Mouse (Mus musculus) ES-E14 (cell line): ENCODE measurements around the gene Cd300lb. TPM values are rescaled to one million over a fixed set of nuclear protein-coding genes. Genes with fewer than 3 reads are reported as not detected.

Experiments used
- DNase-seq: peaks from one replicate; pipeline ENCODE4 v3.0.0-alpha.2; 2013; ENCODE audit warnings: low read depth, low spot score
- H3K27ac ChIP-seq: 2 replicates; pipeline ENCODE4 v1.5.1; 2012; ENCODE audit warnings: low read depth, mild to moderate bottlenecking, low read length, moderate library complexity, mixed read lengths; ENCODE audit not compliant: poor library complexity, insufficient read depth, severe bottlenecking
- H3K36me3 ChIP-seq: 2 replicates; pipeline ENCODE4 v1.6.1; 2012; ENCODE audit warnings: mild to moderate bottlenecking, low read length, moderate library complexity, mixed read lengths; ENCODE audit not compliant: control insufficient read depth, poor library complexity, insufficient read depth, severe bottlenecking
- H3K4me1 ChIP-seq, 2 experiments: fragments of 150-350 bp in 1 of 2; sonication (generic) in 1 of 2; 2 replicates each; pipeline ENCODE4 v1.6.1; 2012; ENCODE audit warnings: low read length in 2 of 2, mild to moderate bottlenecking in 1 of 2, mixed read lengths in 1 of 2; ENCODE audit not compliant: control insufficient read depth in 2 of 2, insufficient read depth in 2 of 2, poor library complexity in 1 of 2
- H3K4me3 ChIP-seq, 2 experiments: fragments of 150-350 bp in 1 of 2; sonication (generic) in 1 of 2; 2 replicates each; pipeline ENCODE4 v1.5.1; 2012; ENCODE audit warnings: low read length in 2 of 2, low read depth in 1 of 2, mild to moderate bottlenecking in 1 of 2, mixed read lengths in 1 of 2; ENCODE audit not compliant: insufficient read depth in 1 of 2, poor library complexity in 1 of 2, severe bottlenecking in 1 of 2
- H3K9ac ChIP-seq: 2 replicates; pipeline ENCODE4 v1.6.1; 2012; ENCODE audit warnings: low read depth, mild to moderate bottlenecking, low read length, mixed read lengths; ENCODE audit not compliant: poor library complexity, insufficient read depth, severe bottlenecking
- H3K9me3 ChIP-seq: fragments of 150-350 bp; sonication (generic); 2 replicates; pipeline ENCODE4 v1.6.1; 2012; ENCODE audit warnings: low read depth, mild to moderate bottlenecking, low read length; ENCODE audit not compliant: control insufficient read depth, insufficient read depth
- CHD2 ChIP-seq: IDR thresholded peaks from 2 replicates; pipeline ENCODE4 v1.6.1; 2014; ENCODE audit warnings: mild to moderate bottlenecking, low read depth, low read length, inconsistent platforms
- HCFC1 ChIP-seq: IDR thresholded peaks from 2 replicates; pipeline ENCODE4 v1.6.1; 2012; ENCODE audit warnings: low read length, inconsistent platforms, borderline replicate concordance; ENCODE audit not compliant: insufficient read depth
- MAFK ChIP-seq: IDR thresholded peaks from 2 replicates; pipeline ENCODE4 v1.6.1; 2014; ENCODE audit warnings: mild to moderate bottlenecking, low read depth, low read length, inconsistent platforms; ENCODE audit not compliant: insufficient read depth
- ZC3H11A ChIP-seq: IDR thresholded peaks from 2 replicates; pipeline ENCODE4 v1.6.1; 2012; ENCODE audit warnings: low read depth, mild to moderate bottlenecking, inconsistent platforms, low read length, borderline replicate concordance
- ZNF384 ChIP-seq: IDR thresholded peaks from 2 replicates; pipeline ENCODE4 v1.6.1; 2012; ENCODE audit warnings: low read depth, low read length, inconsistent platforms
- in situ Hi-C, 2 experiments: fragments of 600-800 bp; cut with MboI; formaldehyde crosslinking; loops; one replicate each; pipeline ENCODE4 v1.15.1; 2025; ENCODE audit warnings: low sequenced_read_pairs in 2 of 2, inconsistent platforms in 1 of 2; ENCODE audit not compliant: unreplicated experiment in 2 of 2
- total RNA-seq: library from RNA; depleted of rRNA; stranded (reverse); fragments of 300-350 nt; gene quantifications from 2 replicates; pipeline ENCODE4 v1.2.3, GENCODE M21; 2012

The Cd300lb gene
- total RNA-seq, 1 experiment: not detected

DNA sequence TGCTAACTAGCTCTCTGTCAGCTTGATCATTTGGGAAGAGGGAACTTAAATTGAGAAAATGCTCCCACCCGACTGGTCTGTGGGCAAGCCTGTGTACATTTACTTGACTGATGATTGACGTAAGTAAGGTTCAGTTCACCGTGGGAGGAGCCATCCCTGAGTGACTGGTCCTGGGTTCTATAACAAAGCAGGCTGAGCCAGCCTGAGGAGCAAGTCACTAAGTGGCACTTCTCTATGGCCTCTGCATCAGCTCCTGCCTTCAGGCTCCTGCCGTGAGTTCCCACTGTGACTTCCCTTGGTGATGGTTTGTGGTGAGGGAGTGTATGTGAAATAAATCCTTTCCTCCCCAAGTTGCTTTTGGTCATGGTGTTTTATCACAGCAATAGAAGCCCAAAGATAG, 26.1 kb downstream of the Cd300lb start:
- Histone ChIP-seq H3K9ac (no peak overlapping the region), H3K27ac (no peak overlapping the region), H3K36me3 (no peaks in the 10 kb centered on the region), H3K4me1 (no peaks in the 10 kb centered on the region), H3K4me3 (no peak overlapping the region), H3K9me3 (no peaks in the 10 kb centered on the region)
- TF ChIP-seq ZNF384: no peak
- no peak for TF ChIP-seq CHD2
- TF ChIP-seq ZC3H11A: no peak
- no peak for TF ChIP-seq HCFC1
- no peak for TF ChIP-seq MAFK
- in situ Hi-C loops: loop anchor here in 1 of 2 experiments (25.0 kb wide), 1 partner anchor 171 kb away; the partner anchor contains the start of gene Dnaic2
- DNase-seq: no peak

DNA sequence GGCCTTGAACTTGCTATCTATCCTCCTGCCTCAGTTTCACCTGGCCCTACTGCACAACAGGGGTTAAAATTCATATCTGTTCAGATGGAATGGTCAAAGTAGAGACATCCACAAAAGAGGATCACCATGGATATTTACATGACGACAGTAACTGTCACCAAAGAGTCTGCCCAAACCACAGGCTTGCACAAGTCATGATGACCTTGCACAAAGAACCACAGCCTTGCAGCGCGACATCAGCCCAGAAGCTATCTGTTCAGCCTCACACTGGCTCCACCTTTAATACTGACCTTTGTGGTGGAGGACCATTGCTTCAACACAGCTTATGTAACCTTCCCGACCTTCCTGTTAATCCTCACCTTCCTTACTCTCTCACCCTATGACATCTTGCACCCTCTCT, 26.6 kb downstream of the Cd300lb start:
- H3K4me3 ChIP-seq: no peak overlapping the region
- H3K27ac ChIP-seq: no peak overlapping the region
- no peak for TF ChIP-seq ZNF384
- no peak for TF ChIP-seq CHD2
- no peak for TF ChIP-seq MAFK
- no peak for TF ChIP-seq ZC3H11A
- no peak for TF ChIP-seq HCFC1
- no peaks in the 10 kb centered on the region for H3K9me3 ChIP-seq
- no peak for DNase-seq
- in situ Hi-C loops: loop anchor here in 1 of 2 experiments (25.0 kb wide), 1 partner anchor 170 kb away; the partner anchor contains the start of gene Dnaic2
- H3K4me1 ChIP-seq: no peaks in the 10 kb centered on the region
- no peak overlapping the region for H3K9ac ChIP-seq
- H3K36me3 ChIP-seq: no peaks in the 10 kb centered on the region

DNA sequence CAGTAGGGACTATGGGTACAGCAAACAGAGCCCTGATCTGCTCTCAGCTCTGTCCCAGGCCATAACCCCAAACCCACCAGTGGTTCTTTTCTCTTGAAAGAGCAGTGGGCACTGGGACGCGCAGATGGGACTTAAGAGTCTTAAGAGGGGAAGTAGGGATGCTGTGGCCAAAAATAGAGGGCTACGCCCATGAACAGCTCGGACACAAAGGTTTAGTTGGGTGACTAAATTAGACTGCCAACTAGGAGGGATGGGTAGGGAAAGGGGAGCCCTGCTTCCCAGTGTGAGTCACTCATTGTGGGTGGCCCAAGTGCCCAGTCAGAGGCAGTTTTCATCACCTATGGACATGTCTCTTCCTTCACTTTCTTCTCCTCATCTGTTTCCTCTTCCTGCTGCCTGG, 31.0 kb downstream of the Cd300lb start:
- no peaks in the 10 kb centered on the region for H3K36me3 ChIP-seq
- no peak overlapping the region for H3K27ac ChIP-seq
- TF ChIP-seq MAFK (no peak), HCFC1 (no peak), CHD2 (no peak), ZC3H11A (no peak)
- H3K4me1 ChIP-seq: no peaks in the 10 kb centered on the region
- no peak overlapping the region for H3K9ac ChIP-seq
- H3K4me3 ChIP-seq: no peak overlapping the region
- no peaks in the 10 kb centered on the region for H3K9me3 ChIP-seq
- in situ Hi-C loops: loop anchor here in 1 of 2 experiments (25.0 kb wide), 1 partner anchor 166 kb away; the partner anchor contains the start of gene Dnaic2
- no peak for DNase-seq

DNA sequence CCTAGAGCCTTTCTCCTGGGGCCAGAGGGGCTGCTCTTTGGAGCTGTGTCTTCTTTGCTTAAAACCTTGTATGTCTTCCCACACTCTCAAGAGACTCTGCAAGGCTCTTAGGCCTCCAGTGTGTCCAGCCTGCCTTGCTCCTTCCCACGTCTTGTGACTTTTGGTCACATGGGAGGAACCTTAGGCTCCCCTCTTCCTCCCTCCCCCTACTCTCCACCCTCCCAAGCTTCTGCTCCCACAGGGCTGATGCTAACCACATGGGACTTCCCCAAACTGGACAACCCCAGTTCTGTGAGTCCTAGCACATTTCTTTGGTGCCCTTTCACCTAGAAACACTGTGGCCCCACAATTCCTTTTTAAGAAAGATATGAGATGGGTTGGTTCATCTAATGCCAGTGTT, 36.2 kb downstream of the Cd300lb start:
- no peak for TF ChIP-seq ZC3H11A
- no peak overlapping the region for H3K4me3 ChIP-seq
- no peak overlapping the region for H3K27ac ChIP-seq
- H3K4me1 ChIP-seq: no peaks in the 10 kb centered on the region
- H3K9me3 ChIP-seq: no peaks in the 10 kb centered on the region
- no peaks in the 10 kb centered on the region for H3K36me3 ChIP-seq
- no peak overlapping the region for H3K9ac ChIP-seq
- no peak for DNase-seq
- in situ Hi-C loops: no loop called here

DNA sequence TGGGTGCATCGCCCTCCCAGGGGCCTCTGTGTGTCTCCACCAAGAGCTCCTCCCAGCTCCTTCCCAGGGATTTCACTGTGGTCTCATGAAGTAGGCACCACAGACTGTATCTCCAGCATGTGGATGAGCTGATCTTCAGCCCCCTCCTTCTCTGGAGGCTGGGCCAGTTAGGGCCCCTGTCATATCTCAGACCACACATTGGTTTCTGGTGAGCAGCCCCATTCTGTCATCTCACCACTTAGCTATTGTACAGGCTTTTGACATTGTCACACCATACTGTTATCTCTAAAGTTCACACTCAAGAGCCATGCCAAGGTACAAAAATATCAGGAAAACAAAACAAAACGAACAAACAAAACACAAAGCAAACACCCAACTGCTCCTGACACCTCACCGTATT, 38.1 kb downstream of the Cd300lb start:
- Histone ChIP-seq H3K4me1 (no peaks in the 10 kb centered on the region), H3K36me3 (no peaks in the 10 kb centered on the region), H3K27ac (no peak overlapping the region), H3K9ac (no peak overlapping the region), H3K4me3 (no peak overlapping the region), H3K9me3 (no peaks in the 10 kb centered on the region)
- no peak for DNase-seq
- TF ChIP-seq HCFC1 (no peak), MAFK (no peak), ZNF384 (no peak), ZC3H11A (no peak), CHD2 (no peak)
- in situ Hi-C loops: no loop called here
